Mouse (Mus musculus): Measurements from ENCODE around the gene Ces1d. TPM values are rescaled to one million over a fixed set of nuclear protein-coding genes. Genes with fewer than 3 reads are reported as not detected.
"Not testable (repeated sequence)": the region's sequence is repeated elsewhere in the genome, so short reads cannot be mapped to it uniquely, and the experiment has no call there.

Ces1d gene
- polyA plus RNA-seq (2021), result not detected

DNA sequence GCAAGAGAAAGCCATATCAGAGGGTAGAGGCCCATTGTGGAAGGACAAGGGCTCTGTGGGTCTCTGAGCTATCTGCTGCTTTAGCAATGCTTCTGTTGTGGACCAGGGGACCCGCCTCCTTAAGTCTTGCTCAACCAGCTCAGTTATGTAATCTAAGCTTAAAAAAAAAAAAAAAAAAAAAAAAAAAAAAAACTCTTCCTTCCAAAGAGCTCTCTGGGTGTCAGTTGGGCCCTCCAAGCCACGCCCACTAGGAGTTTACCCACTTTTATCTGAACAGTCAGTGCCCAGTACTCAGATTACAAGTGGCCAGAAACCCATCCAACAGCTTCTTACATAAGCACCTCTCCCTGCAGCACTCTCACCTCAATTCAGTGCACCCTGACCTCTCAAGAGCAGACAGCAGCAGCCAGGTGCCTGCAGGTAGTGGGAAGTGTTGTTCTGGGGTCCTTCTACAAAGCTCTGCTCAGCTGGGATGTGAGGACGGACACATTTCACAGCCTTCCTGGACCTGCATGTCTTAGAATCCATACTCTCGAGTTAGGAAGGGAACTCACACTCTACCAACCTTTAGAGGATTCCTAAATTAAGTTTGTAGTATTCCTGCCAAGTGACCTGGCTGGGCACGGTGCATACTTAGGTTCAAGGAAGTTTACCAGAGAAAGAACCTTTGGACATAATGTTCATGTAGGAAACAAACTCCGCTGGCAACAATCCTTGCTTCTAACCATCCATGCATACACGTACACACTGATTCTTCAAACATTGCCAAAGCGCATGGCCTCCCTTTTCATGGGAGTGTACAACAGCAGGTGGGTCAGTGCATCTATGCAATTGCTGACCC lies at the start of gene Ces1d:
TSS of gene Ces1d (minus strand) at position 154 of the 841 bp plus-strand sequence.
- CTCF ChIA-PET, result no interaction called here
- ATAC-seq (no peak), DNase-seq (ENCODE audit: low read depth, low spot score) (no peak)
- POLR2A ChIA-PET, result no interaction called here
- no peak for TF ChIP-seq CTCF (IDR thresholded peaks at IDR 0.05)
- no peaks in the 10 kb centered on the region for H3K27me3 ChIP-seq
- in situ Hi-C loops (cut with MboI; ENCODE audit: low pct_unique_long_range_greater_than_20kb), result no loop called here

DNA sequence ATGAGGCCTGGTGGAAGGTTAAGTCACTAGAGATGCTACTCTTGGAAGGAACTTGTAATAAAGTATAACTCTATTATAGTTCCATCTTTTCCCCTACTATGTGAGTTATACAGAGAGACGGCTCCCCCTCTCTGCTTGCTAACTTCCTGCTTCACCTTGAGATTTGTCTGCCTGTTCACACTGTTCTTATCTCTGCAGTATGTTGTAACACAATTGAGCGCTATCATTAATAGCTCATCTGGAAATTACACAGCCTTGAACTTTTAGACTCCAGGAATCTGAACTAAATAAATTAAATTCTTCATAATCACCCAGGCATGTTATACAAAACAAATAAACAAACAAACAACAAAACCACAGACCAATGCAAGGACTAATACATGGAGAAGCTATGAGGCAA lies 48.4 kb upstream of the Ces1d start:
- no peak for DNase-seq (ENCODE audit: low read depth, low spot score)
- H3K27me3 ChIP-seq, result peaks cover 15% of the 10 kb centered on the region
- POLR2A ChIA-PET, result no interaction called here
- ATAC-seq, result no peak
- CTCF ChIA-PET, result no interaction called here
- in situ Hi-C loops (cut with MboI; ENCODE audit: low pct_unique_long_range_greater_than_20kb), result no loop called here
- no peak for TF ChIP-seq CTCF (IDR thresholded peaks at IDR 0.05)

DNA sequence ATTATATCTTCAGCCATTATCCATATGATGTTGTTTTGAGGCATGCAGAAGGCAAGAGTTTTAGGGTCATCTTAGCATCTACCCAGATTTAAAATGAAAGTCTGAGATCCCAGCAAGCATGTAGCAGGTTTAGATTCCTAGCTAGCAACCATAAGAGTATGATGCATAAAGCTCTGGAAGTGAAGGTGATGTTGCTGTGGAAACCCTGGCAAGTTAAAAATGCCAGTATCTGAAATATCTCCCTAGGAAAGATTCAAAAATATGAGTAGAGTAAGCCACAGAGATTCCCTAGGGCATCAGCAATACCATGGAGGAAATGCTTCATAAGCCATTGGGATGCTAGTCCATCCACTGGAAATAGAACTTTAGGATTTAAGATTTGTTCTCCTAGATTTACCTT lies 42.2 kb upstream of the Ces1d start:
- POLR2A ChIA-PET, result no interaction called here
- no peak for TF ChIP-seq CTCF (IDR thresholded peaks at IDR 0.05)
- H3K27me3 ChIP-seq, result peaks cover 3% of the 10 kb centered on the region
- ATAC-seq, result no peak
- CTCF ChIA-PET, result no interaction called here
- DNase-seq (ENCODE audit: low read depth, low spot score), result no peak
- in situ Hi-C loops (cut with MboI; ENCODE audit: low pct_unique_long_range_greater_than_20kb), result no loop called here

DNA sequence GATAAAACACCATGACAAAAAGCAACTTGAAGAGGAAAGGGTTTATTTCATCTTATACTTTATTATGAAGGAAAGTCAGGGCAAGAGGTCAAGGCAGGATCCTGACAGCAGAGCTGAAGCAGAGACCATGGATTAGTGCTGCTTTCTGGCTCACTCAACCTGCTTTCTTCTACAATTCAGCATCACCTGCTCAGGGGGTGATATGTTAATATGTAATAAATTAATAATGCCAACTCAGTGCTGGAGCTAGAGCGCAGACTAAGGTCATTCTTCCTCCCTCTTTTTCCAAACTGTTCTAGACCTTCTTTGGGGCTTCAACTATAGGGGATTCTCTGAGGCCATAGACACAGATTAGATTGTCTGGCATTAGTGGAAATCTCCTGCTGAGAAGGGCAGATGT lies 38.0 kb upstream of the Ces1d start:
- ATAC-seq (no peak), DNase-seq (ENCODE audit: low read depth, low spot score) (no peak)
- H3K27me3 ChIP-seq, result peaks cover 2% of the 10 kb centered on the region
- CTCF ChIA-PET, result no interaction called here
- in situ Hi-C loops (cut with MboI; ENCODE audit: low pct_unique_long_range_greater_than_20kb), result no loop called here
- TF ChIP-seq CTCF (IDR thresholded peaks at IDR 0.05), result no peak
- POLR2A ChIA-PET, result no interaction called here

DNA sequence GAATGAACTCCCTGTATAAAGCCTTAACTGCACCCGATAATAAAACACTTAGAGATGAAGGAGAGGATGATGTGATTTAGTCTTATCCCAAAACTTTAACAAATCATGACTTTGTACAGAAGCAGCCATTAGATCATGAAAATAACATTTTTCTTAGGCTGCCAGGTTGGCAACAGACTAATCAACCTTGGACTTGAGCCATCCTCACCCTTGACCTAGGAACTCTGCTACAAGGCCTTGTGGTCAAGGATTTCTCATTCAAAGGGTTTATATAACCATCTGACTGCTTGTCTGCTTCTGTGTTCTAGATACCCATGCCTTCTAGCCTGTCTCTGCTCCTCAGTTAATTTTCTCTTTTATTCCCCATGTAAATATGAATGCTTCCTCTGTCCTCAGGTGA lies 37.1 kb upstream of the Ces1d start:
- H3K27me3 ChIP-seq, result peaks cover 5% of the 10 kb centered on the region
- CTCF ChIA-PET, result no interaction called here
- DNase-seq (ENCODE audit: low read depth, low spot score) (no peak), ATAC-seq (no peak)
- TF ChIP-seq CTCF (IDR thresholded peaks at IDR 0.05), result no peak
- in situ Hi-C loops (cut with MboI; ENCODE audit: low pct_unique_long_range_greater_than_20kb), result no loop called here
- POLR2A ChIA-PET, result no interaction called here

DNA sequence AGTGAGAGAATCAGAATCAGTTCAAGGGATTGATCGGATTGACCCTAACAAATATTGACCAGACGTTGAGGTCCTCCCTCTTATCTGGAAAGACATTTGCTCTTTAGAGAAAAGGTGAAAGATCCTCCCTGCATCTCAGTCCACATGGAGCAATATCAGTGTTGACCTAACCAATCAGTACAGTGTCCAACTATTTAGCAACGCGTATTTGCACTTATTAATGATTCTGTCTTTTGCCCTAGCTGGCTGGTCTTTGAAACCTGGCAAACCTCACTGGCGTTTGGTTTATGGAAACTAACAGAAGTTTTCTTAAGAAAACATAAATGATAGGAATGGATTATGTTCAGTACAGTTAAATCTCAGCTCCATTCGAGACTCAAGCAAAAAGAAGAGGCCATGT lies 36.4 kb upstream of the Ces1d start:
- no peak for TF ChIP-seq CTCF (IDR thresholded peaks at IDR 0.05)

DNA sequence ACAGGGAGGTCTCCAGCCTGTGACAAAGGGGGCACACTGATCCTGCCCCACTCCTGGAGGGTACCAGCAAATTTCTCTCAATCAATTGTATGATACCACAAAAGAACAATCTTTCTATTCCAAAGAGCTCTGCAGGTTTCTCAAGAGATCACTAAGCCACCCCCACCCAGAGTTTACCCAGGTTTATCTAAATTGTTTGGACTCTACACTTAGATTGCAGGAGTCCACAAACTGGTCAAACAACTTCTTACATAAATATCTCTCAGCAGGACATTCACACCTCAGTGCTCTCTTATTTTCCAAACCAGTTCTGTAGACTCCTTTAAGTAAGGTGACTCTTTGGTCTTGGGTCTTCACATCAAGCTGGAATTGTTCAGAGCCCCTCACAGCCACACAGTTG lies 31.8 kb upstream of the Ces1d start, which contains the start of gene Ces1e:
TSS of gene Ces1e (minus strand) at position 174 of the 400 bp plus-strand sequence.
- no peak for ATAC-seq
- in situ Hi-C loops (cut with MboI; ENCODE audit: low pct_unique_long_range_greater_than_20kb), result no loop called here
- ChIA-PET POLR2A (no interaction called here), CTCF (no interaction called here)
- H3K27me3 ChIP-seq, result peaks cover 5% of the 10 kb centered on the region
- no peak for TF ChIP-seq CTCF (IDR thresholded peaks at IDR 0.05)
- no peak for DNase-seq (ENCODE audit: low read depth, low spot score)

More for the DNA sequence above, 36.4 kb upstream of the Ces1d start:
- no peak for ATAC-seq
- ChIA-PET POLR2A (no interaction called here), CTCF (no interaction called here)
- DNase-seq (ENCODE audit: low read depth, low spot score), result no peak
- peaks cover 5% of the 10 kb centered on the region for H3K27me3 ChIP-seq
- in situ Hi-C loops (cut with MboI; ENCODE audit: low pct_unique_long_range_greater_than_20kb), result no loop called here

DNA sequence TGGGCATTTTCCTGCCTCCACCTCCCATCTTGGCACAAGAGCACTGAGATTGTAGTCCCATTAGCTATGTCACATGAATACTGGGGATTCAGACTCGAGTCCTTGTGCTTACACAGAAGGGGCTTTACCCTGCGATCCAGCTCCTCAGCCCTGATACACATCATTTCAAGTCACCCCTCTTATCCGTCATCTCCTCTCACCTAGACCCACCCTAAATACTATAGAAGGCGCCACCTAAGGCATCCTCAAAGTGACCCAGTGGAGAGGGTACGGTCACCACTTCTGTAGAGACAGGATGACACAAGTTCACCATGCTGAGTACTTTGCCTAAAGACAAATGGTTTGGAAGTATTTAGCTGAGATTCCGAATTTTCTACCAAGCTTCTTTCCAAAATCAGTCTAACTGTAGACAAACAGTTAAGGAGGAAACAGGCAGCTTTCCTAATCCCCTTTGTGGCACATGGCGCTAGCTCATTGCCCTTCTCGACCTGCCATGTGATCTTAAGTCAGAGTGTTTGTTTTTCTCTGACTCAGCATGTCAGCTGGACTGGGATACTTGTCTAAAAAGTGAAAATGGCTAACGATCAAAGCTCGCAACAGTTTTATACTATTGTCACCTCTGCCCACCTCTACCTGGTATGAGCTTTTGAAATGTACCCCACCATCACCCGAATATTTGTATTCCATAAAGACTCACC lies 31.2 kb upstream of the Ces1d start:
- DNase-seq (ENCODE audit: low read depth, low spot score) (no peak), ATAC-seq (no peak)
- in situ Hi-C loops (cut with MboI; ENCODE audit: low pct_unique_long_range_greater_than_20kb), result no loop called here
- no peak for TF ChIP-seq CTCF (IDR thresholded peaks at IDR 0.05)
- ChIA-PET POLR2A (interaction anchor here (1.3 kb wide), 1 partner anchor 326 kb away, joined by 8 read pairs; no protein-coding TSS in a partner anchor), CTCF (no interaction called here)
- peaks cover 5% of the 10 kb centered on the region for H3K27me3 ChIP-seq

DNA sequence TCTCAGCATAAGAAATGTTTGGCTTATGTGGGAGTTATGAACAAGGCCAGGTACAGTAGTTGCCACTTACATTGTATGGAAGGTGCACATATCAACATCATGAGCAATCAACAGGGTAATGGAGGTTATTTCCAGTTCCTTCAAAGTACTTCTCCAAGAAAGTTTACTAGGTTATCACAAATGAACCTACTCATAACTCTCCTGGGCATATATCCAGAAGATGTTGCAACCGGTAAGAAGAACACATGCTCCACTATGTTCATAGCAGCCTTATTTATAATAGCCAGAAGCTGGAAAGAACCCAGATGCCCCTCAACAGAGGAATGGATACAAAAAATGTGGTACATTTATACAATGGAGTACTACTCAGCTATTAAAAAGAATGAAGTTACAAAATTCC lies 28.8 kb upstream of the Ces1d start:
- in situ Hi-C loops (cut with MboI; ENCODE audit: low pct_unique_long_range_greater_than_20kb); CTCF ChIA-PET; ATAC-seq; POLR2A ChIA-PET; DNase-seq (ENCODE audit: low read depth, low spot score); H3K27me3 ChIP-seq: not testable (repeated sequence)

DNA sequence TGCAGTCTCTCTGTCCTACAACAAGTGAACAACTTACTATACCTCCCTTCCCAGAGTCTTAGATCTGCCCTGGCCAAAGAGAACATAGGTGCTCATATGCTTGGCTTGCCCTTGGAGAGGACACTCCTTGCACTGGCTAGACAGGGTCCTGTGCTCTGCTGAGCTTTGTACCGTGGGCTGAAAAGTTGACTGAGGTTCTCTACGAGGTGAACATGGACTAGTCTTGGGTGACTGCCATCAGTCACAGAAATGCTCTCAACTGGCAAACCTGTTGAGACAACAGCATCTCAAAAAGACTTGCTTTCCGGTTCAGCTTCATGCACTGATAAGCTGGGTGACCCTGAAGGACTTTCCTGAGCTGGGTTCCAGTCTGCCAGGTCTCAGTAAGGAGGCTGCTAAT lies 24.3 kb upstream of the Ces1d start:
- ATAC-seq (no peak), DNase-seq (ENCODE audit: low read depth, low spot score) (no peak)
- in situ Hi-C loops (cut with MboI; ENCODE audit: low pct_unique_long_range_greater_than_20kb), result no loop called here
- TF ChIP-seq CTCF (IDR thresholded peaks at IDR 0.05), result no peak
- POLR2A ChIA-PET, result no interaction called here
- CTCF ChIA-PET, result no interaction called here
- H3K27me3 ChIP-seq, result no peaks in the 10 kb centered on the region

DNA sequence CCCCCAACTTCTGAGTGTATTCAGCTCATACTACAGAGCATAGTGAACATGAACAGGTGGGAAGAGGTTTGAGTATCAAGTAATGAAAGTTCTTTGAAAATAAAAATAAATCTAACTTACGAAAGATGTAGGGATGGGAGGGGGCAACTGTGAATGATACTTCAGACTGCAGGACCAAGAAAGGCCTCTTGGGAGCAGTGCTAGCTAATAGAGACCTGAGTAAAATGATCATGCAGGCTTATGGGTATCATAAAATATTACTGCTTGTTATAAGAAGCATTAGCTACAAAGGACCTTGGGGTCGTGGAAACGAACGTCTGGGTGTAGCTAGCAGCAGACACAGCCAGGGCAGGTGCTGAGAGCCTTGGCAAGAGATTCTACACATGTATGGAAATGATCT lies 20.2 kb upstream of the Ces1d start:
- in situ Hi-C loops (cut with MboI; ENCODE audit: low pct_unique_long_range_greater_than_20kb), result no loop called here
- ChIA-PET POLR2A (no interaction called here), CTCF (no interaction called here)

More for the DNA sequence above, 20.2 kb upstream of the Ces1d start:
- H3K27me3 ChIP-seq, result peaks cover 4% of the 10 kb centered on the region
- ATAC-seq (no peak), DNase-seq (ENCODE audit: low read depth, low spot score) (no peak)
- TF ChIP-seq CTCF (IDR thresholded peaks at IDR 0.05), result peak; percentile 26
